Mouse (Mus musculus) kidney, embryonic 16.5 days (tissue): ENCODE results near the gene Ncor2. TPM values are rescaled to one million over a fixed set of nuclear protein-coding genes. Genes with fewer than 3 reads are reported as not detected.

Experiments
- ATAC-seq: fragments of 200-750 bp; cut with Nextera tagmentation; 2 replicates; pipeline ENCODE4 v1.8.0; 2017; ENCODE audit warnings: moderate TSS enrichment; ENCODE audit not compliant: low FRiP score, low TSS enrichment
- H3K27ac ChIP-seq: fragments of 300-500 bp; sonication (generic); 2 replicates; pipeline ENCODE4 v1.5.1; 2014; ENCODE audit warnings: low read length
- H3K27me3 ChIP-seq: fragments of 300-500 bp; sonication (generic); 2 replicates; pipeline ENCODE4 v1.6.1; 2014; ENCODE audit warnings: low read length, control low read depth, mixed read lengths; ENCODE audit not compliant: insufficient read depth
- H3K36me3 ChIP-seq: fragments of 300-500 bp; sonication (generic); 2 replicates; pipeline ENCODE4 v1.6.1; 2014; ENCODE audit warnings: low read length, control low read depth, mixed read lengths; ENCODE audit not compliant: insufficient read depth
- H3K4me1 ChIP-seq: fragments of 300-500 bp; sonication (generic); 2 replicates; pipeline ENCODE4 v1.6.1; 2014; ENCODE audit warnings: low read length, control low read depth, mixed read lengths; ENCODE audit not compliant: insufficient read depth
- H3K4me2 ChIP-seq: fragments of 300-500 bp; sonication (generic); replicated peaks from 2 replicates; pipeline ENCODE4 v1.6.1; 2014; ENCODE audit warnings: low read depth, low read length
- H3K4me3 ChIP-seq: fragments of 300-500 bp; sonication (generic); 2 replicates; pipeline ENCODE4 v1.5.1; 2014; ENCODE audit warnings: mild to moderate bottlenecking, low read length
- H3K9ac ChIP-seq: fragments of 300-500 bp; sonication (generic); replicated peaks from 2 replicates; pipeline ENCODE4 v1.6.1; 2014; ENCODE audit warnings: low read length
- H3K9me3 ChIP-seq: fragments of 300-500 bp; sonication (generic); 2 replicates; pipeline ENCODE4 v1.6.1; 2016; ENCODE audit warnings: low read length, control low read depth
- WGBS: fragments of 180-500 bp; shearing (Covaris S2); extraction: QIAGEN DNeasy Blood & Tissue Kit; methylation state at CpG from one replicate; pipeline ENCODE4 v1.1.7; 2014; 5-methylcytosine and 5-hydroxymethylcytosine counted together
- polyA plus RNA-seq: library from polyadenylated mRNA; unstranded; fragments of >200 nt; fragmentation: Nextera tagmentation; extraction: Ambion mirVana; gene quantifications from 2 replicates; pipeline ENCODE4 v1.2.1, GENCODE M21; 2015

Ncor2 gene
- polyA plus RNA-seq, 1 experiment from 2014 or later, result 27.5 TPM

DNA sequence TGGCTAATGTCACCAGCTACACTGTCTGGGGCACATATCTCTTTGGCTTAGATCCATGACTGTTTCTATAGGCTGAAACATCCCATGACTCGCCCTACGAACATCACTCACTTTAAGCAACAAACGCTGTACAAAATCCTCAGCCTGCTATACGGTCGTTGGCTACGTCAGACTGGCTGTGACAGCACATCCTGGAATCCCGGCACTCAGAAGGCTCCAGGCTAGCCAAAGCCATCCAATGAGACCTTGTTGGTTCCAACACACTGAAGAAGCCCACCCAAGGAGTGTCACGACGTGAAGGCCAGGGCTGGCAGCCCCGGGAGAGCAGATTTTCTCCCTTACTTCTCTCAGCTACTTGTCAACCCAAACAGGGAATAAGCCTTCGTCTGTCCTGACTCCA is 82.7 kb downstream of the Ncor2 start:
- Histone ChIP-seq H3K27ac (no peak overlapping the region), H3K9me3 (0 out of 2 replicates have a peak, but pooled peaks cover under 1% of the 10 kb centered on the region), H3K4me2 (no peak overlapping the region), H3K4me1 (peaks cover 31% of the 10 kb centered on the region), H3K27me3 (no peaks in the 10 kb centered on the region), H3K9ac (no peak overlapping the region), H3K36me3 (peaks cover 39% of the 10 kb centered on the region), H3K4me3 (no peak overlapping the region)
- WGBS, result 53% methylated on average over 11 of the region's 11 CpGs
- no peak for ATAC-seq

DNA sequence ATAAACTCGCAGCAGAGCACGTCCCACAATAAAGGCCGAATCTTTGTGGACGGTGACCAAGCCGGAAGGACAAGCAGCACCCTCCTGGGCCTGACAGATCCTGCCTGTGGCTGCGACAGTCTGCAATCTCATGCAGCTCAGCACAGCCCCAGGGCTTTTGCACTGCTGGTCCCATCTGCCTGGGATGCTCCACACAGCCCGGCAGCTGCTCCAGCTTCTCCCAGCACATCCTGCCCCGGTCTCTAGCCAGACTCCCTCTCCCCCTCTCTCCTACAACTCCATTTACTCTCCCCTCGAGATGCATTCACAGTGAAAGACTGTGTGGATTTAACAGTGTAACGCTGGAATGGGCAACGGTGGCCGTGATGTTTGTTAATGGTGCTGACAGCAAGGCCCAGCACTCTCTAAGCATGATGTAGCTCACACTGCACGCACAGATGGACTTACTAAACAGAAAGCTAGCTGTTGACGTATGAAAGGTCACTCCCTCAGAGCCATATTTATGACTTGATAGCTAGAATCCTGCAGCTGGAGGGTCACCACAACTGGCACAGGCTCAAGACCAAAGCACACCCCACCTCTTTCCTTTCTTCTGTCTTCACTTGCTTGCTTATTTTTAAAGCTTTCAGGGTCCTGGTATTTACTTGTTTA is 83.4 kb downstream of the Ncor2 start:
- 64% methylated on average over 14 of the region's 14 CpGs for WGBS

DNA sequence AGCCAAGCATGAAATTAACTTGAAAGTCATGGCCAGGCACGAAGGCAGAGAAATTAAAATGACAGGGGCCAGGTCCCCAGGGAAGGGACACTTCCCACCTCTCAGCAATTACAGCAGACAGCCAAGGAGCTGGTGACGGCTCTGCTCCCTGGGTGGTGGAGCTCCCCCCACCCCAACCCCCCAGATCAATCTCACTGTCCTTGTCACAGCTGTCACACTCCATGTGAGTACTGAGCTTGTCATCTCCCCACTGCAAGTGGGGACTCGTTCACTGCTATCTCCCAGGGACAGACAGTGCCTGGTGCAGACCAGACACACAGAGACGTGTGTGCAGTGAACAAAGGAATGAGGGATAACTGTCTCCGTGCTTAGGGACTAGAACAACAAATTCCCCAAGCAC is 85.2 kb downstream of the Ncor2 start:
- Histone ChIP-seq H3K27ac (peak overlapping the region; percentile 14; the same call in 1 of the 2 replicates), H3K4me1 (peaks cover 31% of the 10 kb centered on the region), H3K27me3 (no peaks in the 10 kb centered on the region), H3K9ac (no peak overlapping the region), H3K36me3 (peaks cover 54% of the 10 kb centered on the region), H3K4me3 (no peak overlapping the region), H3K9me3 (peaks cover 16% of the 10 kb centered on the region), H3K4me2 (no peak overlapping the region)
- 30% methylated on average over 5 of the region's 5 CpGs for WGBS
- 0 out of 2 replicates have a peak, but pooled peaks have one; percentile 7 for ATAC-seq

More for the DNA sequence above, 83.4 kb downstream of the Ncor2 start:
- no peak overlapping the region for H3K9ac ChIP-seq
- H3K4me3 ChIP-seq, result no peak overlapping the region
- H3K36me3 ChIP-seq, result peaks cover 42% of the 10 kb centered on the region
- H3K27me3 ChIP-seq, result no peaks in the 10 kb centered on the region
- peaks cover 31% of the 10 kb centered on the region for H3K4me1 ChIP-seq
- H3K4me2 ChIP-seq, result no peak overlapping the region
- 0 out of 2 replicates have a peak, but pooled peaks cover 6% of the 10 kb centered on the region for H3K9me3 ChIP-seq
- ATAC-seq, result 0 out of 2 replicates have a peak, but pooled peaks have one; percentile 5
- H3K27ac ChIP-seq, result no peak overlapping the region

DNA sequence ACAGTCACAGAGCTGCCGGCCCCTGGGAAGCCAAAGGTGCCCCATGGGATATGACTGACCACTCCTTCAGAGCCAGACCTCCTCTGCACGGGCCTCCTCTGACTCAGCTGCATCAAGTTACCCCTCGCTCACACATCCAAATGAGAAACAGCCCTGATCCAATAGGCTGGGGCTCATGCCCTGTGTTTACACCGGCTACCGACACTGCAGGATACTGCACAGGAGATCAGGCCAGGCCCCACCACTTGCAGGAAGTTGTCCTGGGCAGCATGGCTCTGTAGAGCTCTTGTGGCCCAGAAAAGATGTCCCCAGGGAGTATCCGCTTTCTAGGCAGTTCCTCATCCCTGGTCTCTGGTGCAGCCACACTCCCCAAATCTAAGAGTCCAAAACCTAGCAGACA is 90.9 kb downstream of the Ncor2 start:
- Histone ChIP-seq H3K4me3 (no peak overlapping the region), H3K9ac (no peak overlapping the region), H3K27ac (no peak overlapping the region), H3K36me3 (peaks cover 90% of the 10 kb centered on the region), H3K27me3 (no peaks in the 10 kb centered on the region), H3K4me2 (no peak overlapping the region), H3K9me3 (peaks cover 16% of the 10 kb centered on the region), H3K4me1 (no peaks in the 10 kb centered on the region; the same call in 1 of the 2 replicates)
- no peak for ATAC-seq
- 61% methylated on average over 6 of the region's 6 CpGs for WGBS

DNA sequence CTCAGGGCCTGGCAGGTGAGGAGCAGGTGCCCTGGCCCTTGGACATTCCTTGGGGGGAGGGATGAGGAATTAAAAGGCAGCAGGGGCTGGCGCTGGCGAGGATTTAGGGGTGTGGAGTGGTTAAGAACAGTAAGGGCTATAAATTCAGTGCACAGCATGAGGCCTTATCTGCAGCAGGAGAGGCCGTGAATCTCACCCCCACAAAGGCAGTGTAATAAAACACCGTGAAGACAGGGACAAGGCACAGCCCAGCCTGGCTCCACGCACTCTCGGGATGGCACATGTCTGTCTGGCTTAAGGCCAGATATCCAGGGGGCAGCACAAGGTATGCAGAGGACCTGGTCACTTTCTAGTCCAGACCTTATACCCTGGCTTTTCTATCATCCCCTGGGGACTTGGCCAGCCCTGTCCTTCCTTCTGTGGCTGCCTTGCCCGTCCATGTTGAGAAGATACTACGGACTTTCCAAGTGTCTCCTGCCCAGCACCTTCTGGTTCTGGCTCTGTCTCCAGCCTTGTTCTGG is 93.9 kb downstream of the Ncor2 start:
- Histone ChIP-seq H3K4me3 (no peak overlapping the region), H3K27me3 (no peaks in the 10 kb centered on the region), H3K4me1 (peaks cover 17% of the 10 kb centered on the region), H3K9me3 (peaks cover 5% of the 10 kb centered on the region), H3K9ac (no peak overlapping the region), H3K4me2 (no peak overlapping the region), H3K27ac (no peak overlapping the region), H3K36me3 (peaks cover 86% of the 10 kb centered on the region)
- ATAC-seq, result no peak
- WGBS, result 38% methylated on average over 8 of the region's 8 CpGs

- Histone ChIP-seq H3K9me3 (no peaks in the 10 kb centered on the region), H3K27ac (no peak overlapping the region), H3K27me3 (no peaks in the 10 kb centered on the region), H3K4me3 (no peak overlapping the region), H3K4me1 (peaks cover 17% of the 10 kb centered on the region), H3K36me3 (peaks cover 86% of the 10 kb centered on the region), H3K9ac (no peak overlapping the region), H3K4me2 (no peak overlapping the region)
- ATAC-seq, result no peak
- 90% methylated on average over 6 of the region's 6 CpGs for WGBS
Measured at GRCm38 (mm10) chr5:125083674-125084073, 95.3 kb downstream of the Ncor2 start.

GRCm38 (mm10) chr5:125081318-125082101 is 97.5 kb downstream of the Ncor2 start:
- H3K4me1 ChIP-seq, result peaks cover 17% of the 10 kb centered on the region
- peaks cover 76% of the 10 kb centered on the region for H3K36me3 ChIP-seq
- H3K9ac ChIP-seq, result peak overlapping the region; percentile 19; the same call in 1 of the 2 replicates
- H3K4me2 ChIP-seq, result no peak overlapping the region
- H3K9me3 ChIP-seq, result no peaks in the 10 kb centered on the region
- peak overlapping the region; percentile 74 for H3K27ac ChIP-seq
- H3K27me3 ChIP-seq, result no peaks in the 10 kb centered on the region
- no peak overlapping the region for H3K4me3 ChIP-seq
- WGBS, result 56% methylated on average over 21 of the region's 21 CpGs
- ATAC-seq, result peak; percentile 78

GRCm38 (mm10) chr5:125080787-125081317 is 98.2 kb downstream of the Ncor2 start:
- 88% methylated on average over 10 of the region's 10 CpGs for WGBS
- Histone ChIP-seq H3K27ac (peak overlapping the region; percentile 74), H3K4me1 (peaks cover 17% of the 10 kb centered on the region), H3K27me3 (no peaks in the 10 kb centered on the region), H3K4me2 (no peak overlapping the region), H3K4me3 (no peak overlapping the region), H3K9ac (peak overlapping the region; percentile 19; the same call in 1 of the 2 replicates), H3K9me3 (no peaks in the 10 kb centered on the region), H3K36me3 (peaks cover 70% of the 10 kb centered on the region)
- no peak for ATAC-seq

GRCm38 (mm10) chr5:125080352-125080751 is 98.7 kb downstream of the Ncor2 start:
- H3K4me3 ChIP-seq, result no peak overlapping the region
- no peak overlapping the region for H3K4me2 ChIP-seq
- H3K36me3 ChIP-seq, result peaks cover 65% of the 10 kb centered on the region
- no peaks in the 10 kb centered on the region for H3K27me3 ChIP-seq
- WGBS, result 91% methylated on average over 4 of the region's 4 CpGs
- H3K27ac ChIP-seq, result no peak overlapping the region
- H3K9ac ChIP-seq, result no peak overlapping the region
- no peak for ATAC-seq
- H3K4me1 ChIP-seq, result peaks cover 17% of the 10 kb centered on the region
- no peaks in the 10 kb centered on the region for H3K9me3 ChIP-seq
